Mouse (Mus musculus): ENCODE data around the gene Dpm1.

Gene Dpm1

DNA sequence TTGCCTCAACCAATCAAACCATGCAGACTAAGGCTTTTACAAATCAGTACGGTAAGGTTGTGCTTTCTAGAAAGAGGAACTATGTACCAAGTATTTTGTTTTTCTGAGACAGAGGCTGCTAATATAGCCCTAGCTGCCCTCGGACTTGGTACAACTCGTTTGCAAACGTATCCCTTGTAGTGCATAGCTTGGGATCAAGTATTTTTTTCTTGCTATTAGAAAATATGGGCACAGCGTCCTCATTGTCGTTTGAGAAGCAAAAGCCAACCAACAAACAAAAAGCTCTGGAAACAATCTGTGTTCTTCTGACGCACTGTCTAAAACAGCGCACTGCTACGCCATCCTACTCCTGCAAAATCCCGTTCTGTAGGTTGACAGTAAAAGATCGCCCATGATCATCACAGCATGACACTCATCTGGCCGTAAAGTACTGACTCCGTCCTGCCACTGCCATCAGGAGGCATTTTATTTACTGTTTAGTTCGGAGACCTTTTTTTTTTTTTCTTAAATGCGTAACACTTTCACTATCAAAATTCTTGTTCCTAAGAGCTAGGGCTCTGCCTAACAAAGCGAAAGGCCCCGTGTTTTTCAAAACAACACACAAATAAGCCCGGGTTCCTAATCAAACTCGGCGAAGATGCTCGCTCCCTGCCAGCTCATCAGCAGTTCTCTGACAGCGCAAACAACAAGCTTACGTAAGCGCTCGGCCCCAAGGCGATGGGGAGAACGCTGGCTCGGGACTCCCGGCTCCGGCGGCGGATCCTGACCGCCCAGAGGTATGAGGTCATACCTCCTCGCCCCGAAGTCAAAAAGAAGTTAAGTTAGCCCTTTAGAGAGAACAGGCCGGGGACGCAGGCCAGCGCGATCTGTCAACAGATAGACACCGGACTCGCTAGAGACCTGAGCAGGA is 1.0 kb downstream of the Dpm1 start:
- peak; percentile 12 for DNase-seq (ENCODE audit: low spot score)

DNA sequence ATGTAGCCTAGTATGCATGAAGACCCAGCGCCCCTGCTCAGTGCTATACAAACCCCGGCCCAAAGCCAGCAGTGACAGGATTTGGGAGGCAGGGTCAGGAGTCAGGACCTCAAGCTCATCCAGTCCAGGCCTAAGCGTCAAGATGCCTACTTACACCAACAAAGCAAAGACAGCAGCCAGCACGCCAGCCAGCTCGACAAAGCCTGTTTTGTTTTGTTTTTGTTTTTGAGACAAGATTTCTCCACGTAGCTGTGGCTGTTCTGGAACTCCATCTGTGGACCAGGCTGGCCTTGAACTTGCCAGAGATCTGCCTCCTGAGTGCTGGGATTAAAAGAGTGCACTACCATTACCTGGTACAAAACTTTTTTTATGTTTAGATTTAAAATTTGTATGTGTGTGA is 7.1 kb downstream of the Dpm1 start:
- DNase-seq (ENCODE audit: low spot score): no peak

DNA sequence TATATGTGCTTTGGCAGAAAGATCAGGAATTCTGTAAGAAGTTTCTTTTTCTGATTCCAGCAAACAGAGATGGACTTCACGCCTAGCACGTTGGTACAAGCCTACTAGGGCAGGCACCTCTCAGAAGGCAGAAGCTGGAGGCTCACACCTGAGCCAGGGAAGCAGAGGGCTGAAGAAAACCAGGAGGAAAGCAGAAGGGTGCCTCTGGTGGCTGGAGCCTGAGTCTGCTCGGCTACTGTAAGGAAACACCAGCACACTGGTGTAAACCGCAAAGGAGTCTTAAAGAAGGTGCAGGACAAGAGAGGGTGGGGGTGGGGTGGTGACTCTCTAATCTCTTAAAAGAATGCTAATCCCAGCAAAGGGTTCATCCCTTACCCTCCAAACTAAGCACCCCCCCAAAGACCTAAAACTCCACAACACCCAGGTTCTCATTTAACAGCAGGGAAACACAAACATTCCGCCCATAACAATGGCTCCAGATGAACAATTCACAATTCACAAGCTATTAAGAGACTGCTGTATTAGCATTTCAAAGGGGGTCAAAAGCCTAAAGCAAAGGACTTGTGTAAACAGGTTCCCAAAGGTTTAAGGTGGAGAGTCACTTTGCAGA is 16.5 kb downstream of the Dpm1 start:
- DNase-seq (ENCODE audit: low spot score): no peak

DNA sequence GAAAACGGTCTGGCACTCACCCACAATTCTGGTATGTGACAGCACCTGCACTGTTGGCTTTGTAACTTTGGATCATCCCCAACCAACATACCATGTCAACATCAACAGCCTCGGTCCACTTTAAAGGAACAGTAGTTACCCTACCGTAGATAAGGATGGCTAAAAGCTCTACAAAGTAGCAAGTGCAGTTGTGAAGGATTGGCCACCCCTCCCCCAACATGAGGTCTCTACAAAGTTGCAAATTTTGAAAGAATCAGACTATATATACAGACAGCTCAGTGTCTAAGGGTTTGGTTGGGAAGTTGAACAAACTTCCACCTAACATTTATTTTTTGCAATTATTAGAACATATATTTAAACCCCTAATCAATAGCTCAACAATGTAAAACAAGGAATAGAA is 22.5 kb downstream of the Dpm1 start:
- no peak for DNase-seq (ENCODE audit: low spot score)

DNA sequence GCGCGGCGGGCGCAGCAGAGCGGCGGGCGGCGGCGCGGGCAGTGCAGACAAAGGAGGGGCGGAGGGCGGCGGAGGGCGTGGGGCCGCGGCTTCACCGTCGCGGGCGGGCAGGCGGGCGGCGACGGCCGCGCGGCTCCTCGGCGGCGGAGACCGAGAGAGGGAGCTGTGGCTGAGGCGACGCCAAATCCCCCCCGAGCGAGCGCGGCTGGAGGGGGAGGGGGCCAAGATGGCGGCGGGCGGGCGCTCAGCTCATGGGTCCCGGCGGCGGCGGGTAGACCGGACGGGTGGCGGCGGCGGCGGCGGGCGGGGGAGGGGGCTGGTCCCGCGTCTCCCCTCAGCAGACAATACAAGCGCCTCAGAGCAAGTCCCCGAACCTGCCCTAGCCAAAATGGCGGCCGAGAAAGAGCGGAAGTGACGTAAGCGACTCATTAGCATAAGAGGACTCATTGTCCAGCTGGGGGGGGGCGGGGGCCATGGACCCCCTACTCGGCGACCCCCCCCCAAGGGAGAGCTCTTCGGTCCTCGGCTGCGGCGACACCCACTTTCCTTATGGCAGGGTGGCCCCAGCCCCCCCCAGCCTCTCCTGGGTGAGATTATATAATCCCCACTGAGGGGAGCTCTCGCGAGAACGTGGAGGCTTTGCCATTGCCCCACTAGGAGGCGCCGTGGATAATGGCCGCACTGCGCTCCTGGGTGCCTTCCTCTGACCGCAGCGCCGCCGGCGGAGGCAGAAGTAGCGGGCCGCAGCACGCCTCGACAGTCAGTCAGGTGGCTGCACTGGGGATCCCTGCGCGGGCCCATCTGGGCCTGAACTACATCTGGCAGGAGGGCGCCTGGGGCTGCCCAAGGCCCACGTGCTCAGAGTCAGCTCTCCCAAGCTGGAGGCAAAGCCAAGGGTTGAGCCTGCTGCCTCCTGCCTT is 23.4 kb downstream of the Dpm1 start, which contains the start of gene Adnp:
Adnp (minus strand) TSS at position 388 of the 920 bp plus-strand sequence.
- peak; percentile 98 for DNase-seq (ENCODE audit: low spot score)

DNA sequence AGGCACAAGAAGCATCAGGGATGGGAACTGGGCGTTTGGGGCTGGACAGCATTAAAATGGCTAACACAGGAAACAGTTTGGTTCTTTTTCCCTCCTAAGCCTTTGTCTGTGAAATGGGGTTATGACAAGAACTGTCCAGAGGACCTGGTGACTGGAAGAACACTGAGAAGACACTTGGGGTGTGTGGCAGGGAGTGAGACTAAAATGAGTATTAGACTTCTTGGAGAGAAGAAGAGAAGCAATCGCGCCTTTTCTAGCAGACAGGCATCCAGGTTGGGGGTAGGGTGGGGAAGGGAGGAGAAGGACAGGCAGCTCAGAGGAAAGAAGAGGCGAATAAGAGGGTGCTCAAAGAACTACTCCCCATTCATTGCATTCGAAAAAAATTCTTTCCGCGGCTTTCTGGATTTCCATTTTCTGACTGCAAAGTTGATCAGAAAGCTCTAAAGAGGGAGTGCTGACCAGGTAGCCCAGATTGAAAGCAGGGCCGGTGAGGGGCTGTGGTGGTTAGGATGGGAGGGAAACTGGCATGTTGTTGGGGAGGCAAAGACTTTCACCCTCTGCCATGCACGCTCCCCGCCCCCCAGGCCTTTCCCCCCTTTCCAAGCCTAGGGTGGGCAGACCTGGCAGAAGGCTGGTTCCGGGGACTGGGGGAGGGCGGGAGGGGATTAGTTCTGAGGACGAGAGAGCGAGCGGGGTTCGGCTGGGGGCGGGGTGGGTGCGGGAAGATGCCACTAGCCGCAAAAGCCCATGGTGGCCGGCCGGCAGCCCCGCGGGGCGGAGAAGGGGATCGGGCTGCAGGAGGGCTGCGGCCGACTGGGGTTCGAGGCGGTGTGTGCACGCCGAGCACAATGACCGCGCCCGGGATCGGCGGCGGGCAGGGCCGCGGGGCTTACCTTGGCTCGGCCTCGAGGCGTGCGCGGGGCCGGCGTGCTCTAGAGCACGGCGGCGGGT is 24.4 kb downstream of the Dpm1 start:
- DNase-seq (ENCODE audit: low spot score): peak; percentile 35

DNA sequence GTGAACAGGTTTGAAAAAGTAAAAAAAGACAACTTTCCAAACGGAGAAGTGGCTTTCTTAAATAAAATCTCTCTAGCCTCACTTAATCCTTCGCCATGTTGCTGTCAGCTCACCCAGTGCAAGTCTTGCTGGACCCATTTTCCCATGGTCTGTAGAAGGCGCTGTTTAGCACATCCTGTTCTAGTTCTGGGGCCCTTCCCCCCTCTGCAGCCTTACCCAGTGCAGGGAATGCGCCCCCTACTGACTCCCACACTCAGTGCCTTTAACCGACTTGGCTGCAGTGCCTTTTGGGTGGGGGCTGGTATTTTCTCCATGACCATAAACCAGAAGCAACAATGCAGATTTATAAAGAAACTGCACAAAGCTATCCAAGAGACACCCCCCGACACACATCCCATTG is 25.1 kb downstream of the Dpm1 start:
- peak; percentile 97 for DNase-seq (ENCODE audit: low spot score)

DNA sequence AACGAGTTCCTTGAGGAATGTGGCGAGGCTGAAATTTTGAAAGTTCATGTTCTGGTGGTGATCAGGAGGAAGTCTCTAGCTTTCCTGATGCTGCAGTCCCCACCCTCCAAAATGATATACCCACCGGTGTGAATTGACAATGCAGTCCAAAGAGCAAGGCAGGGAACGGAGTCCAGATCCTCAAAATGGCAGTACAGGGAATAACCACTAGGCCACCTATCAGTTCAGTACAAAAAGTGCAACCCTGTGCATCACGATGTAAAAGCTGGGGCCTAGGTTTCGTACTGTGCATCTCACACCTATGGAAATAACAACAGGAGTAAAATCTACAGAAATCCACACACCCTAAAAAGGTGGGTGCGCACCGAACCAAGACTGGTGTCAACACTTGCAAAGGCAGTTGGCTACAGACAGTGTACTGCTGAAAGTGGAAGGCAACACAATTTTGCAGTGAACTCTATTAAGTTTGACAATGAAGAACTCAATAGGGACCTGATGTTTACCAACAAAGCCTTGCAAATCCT is 25.9 kb downstream of the Dpm1 start:
- DNase-seq (ENCODE audit: low spot score): no peak

DNA sequence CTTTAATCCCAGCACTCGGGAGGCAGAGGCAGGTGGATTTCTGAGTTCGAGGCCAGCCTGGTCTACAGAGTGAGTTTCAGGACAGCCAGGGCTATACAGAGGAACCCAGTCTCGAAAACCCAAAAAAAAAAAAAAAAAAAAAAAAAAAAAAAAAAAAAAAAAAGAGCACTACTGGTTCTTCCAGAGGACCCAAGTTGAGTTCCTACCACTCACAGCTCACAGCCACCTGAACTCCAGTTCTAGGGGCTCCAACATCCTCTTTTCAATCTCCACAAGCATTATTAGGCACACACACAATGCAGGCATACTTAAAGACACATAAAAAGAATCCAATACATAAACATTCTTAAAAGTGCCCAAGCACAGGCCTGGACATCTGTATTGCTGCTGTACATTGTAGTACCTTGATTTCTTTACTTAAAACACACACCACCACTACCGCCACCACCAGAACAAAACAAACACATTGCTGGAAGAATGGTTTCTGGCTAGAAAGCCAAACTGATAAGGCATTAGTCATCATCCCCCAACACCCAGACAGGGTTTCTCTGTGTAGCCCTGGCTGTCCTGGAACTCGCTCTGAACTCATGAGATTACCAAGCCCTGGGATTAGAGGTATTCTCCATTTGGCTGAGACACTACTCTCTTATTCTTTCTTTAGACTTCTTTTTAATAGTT is 30.2 kb downstream of the Dpm1 start:
- no peak for DNase-seq (ENCODE audit: low spot score)

DNA sequence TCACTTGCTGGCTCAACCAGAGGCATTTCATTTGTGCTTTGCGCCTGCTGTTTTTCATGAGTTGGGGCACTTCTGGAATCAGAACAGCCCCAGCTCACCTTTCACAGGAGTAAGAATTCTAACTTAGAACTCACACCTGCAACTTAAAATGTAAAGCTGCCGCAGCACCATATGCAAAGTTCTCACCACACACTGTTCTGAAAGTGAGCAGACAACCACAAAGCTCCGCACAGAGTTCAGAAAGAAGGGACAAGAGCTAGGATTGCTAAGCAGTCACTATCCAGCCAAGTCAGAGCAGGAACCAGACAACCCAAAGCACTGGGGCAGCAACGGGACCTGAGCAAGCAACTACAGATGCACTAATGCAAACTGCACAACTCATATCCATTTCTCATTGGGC is 30.9 kb downstream of the Dpm1 start:
- DNase-seq (ENCODE audit: low spot score): no peak

DNA sequence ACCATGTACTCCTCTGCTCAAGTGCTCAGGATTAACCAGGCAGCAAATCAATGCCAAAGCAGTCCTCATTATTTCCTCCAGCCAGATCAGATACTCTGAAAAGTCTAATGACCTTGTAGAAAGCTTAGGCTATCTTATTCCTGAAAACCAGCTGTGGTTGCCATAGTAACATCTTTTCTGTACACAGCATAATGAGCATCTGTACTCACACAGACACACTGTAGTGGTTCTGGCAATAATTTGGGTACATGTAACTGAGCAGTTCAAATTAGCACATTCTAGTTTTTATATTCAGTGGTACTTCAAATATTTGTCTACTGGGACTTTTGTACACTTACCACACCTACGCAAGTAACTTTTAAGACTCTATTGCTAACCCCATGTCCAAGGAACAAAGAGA is 32.0 kb downstream of the Dpm1 start:
- DNase-seq (ENCODE audit: low spot score): no peak

DNA sequence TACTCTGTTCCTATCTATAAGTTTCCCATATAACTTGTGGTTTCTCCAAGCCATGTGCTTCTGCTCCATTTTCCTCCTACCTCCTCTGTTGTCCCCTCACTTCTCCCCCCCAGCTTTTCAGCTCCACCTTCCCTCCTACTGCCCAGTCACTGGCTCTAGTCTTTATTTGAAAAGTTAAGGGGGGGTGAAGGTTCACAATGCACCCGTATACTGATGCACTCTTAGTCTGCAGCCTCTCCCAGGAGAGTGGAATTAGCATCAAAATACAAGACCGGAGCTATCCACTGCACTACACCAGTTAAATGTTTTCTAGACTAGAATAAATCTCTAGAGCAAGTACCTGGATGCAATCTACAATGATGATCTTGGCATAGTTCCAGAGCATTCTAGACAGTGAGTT is 34.7 kb downstream of the Dpm1 start:
- DNase-seq (ENCODE audit: low spot score): no peak

DNA sequence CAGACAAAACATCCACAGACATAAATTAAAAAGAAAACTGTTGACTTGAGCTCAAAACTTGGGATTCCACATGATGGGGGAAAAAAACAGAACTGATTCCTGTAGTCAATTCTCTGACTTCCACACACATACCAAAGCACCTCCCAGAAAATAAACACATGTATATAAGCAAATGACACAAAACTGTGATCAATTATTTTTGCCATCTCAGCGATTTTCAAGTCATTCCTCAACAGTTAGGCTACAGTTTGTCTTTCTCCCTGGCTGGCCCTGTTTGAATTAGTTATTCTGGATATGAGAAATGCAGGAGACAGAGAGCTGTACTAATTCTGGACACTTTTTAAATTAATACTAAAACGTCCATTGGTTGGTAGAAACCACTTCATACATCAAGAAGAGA is 36.7 kb downstream of the Dpm1 start:
- no peak for DNase-seq (ENCODE audit: low spot score)

DNA sequence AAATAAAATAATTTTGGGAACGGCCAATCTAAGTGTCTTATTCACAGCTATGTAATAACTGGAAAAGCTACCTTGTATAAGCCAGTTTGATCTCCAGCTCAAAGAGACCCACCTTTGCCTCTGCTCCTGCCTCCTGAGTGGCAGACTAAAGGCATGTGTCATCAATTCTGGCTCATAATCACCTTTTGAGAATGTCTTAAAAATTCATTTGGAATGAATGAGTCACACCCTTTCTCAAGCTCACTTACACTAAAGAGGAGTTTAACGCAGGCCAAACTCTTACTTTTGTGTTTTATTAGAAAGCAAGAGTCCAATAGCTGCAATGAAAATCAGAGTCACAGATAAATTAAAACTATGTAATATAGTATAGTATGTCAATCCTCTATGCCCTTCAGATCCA is 38.5 kb downstream of the Dpm1 start:
- DNase-seq (ENCODE audit: low spot score): no peak

DNA sequence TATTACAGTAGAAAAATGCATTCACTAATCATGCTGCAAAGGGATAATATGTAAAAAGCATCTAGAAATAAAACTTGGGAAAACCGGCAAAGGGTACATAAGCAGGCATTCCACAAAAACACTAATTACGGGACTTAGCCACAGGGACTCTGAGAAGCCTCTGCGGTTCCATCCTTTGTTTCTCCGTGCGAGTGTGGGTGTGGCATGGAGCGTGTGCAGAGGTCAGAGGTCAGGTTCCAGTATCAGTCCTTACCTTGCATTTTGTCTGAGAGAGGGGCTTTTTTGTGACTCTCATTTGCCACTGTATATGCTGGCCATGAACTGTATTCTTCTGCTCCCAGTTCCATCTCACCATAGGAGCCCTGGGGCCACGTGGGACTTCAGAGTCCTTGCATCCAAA is 54.4 kb downstream of the Dpm1 start:
- no peak for DNase-seq (ENCODE audit: low spot score)

DNA sequence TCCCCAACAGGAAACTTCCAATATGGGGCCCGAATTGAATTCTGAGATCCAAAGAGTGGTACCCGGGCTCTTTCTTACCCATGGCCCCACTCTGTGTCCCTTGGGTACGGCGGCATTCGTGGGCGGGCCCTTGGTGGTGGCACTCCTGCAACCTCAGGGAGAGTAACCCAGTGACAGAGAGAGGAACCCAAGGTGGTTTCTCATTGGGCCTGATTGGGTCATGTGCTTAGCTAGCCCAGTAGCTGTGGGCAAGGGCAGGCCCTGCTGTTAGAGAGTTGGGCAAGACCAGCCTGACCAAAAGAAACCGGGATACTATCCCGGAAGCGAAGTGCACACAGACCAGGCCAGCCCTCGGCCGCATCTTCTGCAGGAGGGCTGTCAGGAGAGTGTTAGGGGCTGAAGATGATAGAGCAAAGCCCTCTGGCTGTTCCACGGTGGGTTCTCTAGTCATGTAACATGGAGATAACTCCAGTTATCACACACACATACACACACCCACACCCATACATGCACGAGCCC is 60.2 kb downstream of the Dpm1 start:
- peak; percentile 58 for DNase-seq (ENCODE audit: low spot score)

DNA sequence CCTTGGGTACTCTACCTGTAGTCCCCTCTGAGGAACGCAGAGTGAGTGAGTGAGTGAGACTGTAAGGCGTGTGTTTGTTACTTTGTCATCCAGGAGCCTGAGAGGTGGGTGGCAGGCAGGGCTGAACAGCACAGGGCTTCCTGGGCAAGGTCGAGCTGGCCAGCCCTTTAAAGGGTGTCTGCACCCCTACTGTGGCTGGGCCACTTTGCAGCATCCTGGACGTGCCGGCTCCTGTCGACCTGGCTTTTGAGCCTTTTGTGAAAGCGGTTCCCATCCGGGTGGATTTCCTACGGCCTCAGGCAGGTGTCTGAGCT is 60.6 kb downstream of the Dpm1 start:
- no peak for DNase-seq (ENCODE audit: low spot score)

DNA sequence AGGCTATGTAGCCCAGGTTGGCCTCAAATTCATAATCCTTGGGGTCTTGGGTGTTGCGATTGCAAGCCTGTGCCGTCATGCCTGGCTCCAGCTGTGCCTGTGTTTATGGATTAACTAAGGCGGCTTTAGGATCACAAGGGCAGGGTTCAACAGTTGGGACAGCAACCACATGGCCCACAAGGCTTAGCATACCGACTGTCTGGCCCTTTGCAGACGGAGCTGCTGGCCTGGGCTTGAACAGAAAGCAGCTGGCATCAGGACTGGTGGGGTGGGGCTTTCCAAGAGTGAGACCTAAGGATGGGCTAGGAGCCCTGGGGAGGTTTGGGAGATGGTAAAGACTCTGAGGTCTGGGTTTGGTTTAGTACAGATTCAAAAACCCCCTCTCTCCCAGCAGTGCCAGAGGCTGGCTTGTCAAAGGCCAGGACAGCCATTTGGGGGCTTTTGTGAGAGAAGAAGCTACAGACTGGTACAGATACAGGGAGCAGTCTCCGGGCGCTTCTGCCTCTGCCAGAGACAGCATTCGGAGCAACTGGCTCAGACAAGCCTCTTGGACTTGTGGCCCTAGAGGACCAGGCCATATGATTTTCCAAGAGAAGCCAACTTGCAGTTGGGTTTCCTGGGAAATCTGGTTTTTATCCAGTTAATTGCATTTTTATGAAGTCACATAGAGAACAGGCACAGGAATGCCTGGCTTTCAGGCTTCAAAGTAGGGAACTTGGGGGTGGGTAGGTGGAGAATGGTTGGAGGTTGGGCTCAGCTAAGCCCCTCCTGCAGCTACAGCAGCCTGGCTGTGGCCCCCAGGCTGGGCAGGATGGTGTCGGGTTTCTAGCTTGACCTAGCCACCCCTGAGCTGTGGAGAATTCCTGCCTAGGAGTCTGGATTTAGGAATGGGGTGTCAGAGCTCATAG is 61.2 kb downstream of the Dpm1 start:
- peak; percentile 84 for DNase-seq (ENCODE audit: low spot score)

DNA sequence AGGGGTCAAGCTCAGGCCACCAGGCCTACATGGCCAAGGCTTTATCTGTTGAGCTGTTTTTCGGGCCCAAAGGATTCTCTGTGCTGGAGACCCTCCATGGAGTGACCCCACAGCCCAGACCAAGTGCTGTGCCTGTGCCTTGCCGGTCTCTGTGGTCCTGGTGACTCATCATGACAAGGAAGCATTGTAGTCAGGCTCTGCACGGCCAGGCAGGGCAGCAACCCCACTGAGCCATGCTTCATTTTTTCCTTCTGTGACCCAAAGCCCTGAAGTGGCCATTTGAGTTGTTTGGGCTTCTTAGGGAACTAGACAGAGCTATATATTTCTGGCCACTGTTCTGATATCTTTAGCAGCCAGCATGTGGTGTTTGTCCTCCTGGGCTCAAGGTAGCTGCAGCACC is 62.6 kb downstream of the Dpm1 start:
- DNase-seq (ENCODE audit: low spot score): no peak
